Comparison of ENCODE assay signal across 13 mouse cellular contexts in the genomic region with DNA sequence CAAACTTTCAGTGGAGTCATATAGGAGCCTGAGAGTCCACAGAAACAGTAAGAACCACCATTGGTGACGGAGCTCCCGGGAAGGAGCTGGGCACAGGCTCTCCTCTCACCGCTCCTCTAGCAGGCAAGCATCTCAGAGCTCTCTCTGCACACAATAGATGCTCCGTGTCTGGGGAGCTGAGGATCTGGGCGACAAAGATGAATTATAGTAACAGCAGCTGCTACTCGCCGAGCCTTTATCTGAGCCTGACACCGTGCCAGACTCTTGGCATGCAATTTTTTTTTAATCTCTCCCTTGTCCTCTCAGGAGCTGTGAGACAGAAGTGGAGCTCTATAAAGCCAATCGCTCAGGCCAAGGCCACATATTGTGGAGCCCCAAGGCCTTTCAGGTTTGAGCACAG. TPM values are rescaled to one million over a fixed set of nuclear protein-coding genes. Genes with fewer than 3 reads are reported as not detected.
DNase-seq lines count a peak whose midpoint lies in the region.
"Had no signal": no experiment of that assay in that cellular context is flagged by ENCODE, and none has a peak within 500 bp of the region (broad histone marks: within the 10 kb centered on the region; RNA-seq: fewer than 3 reads in every experiment).

No protein-coding gene starts in this region.

- intact Hi-C loops in left cerebral cortex, postnatal 25 days (cut with DNase I), result no loop called here

- DNase-seq in left cerebral cortex, adult 18-20 months (ENCODE audit: low spot score in 2 of 2), result peak; percentile 43 to 72
- DNase-seq in left cerebral cortex, adult 11 months (ENCODE audit: low spot score), result no peak
- DNase-seq in frontal cortex, postnatal 14 days (ENCODE audit: low spot score in 2 of 2), result peak; percentile 27 to 40
- DNase-seq in left cerebral cortex, postnatal 25 days (ENCODE audit: low spot score in 2 of 2), result peak; percentile 24 to 84
- DNase-seq in right cerebral cortex, postnatal 36 days (ENCODE audit: low spot score in 2 of 2), result peak; percentile 37 to 56
- DNase-seq in T-cell, adult 2 months (ENCODE audit: low spot score), result no peak
- no peak for DNase-seq in adrenal gland, adult 2 months
- no peak for DNase-seq in adrenal gland, postnatal 36 days
- DNase-seq: kidney, adult 2 months; lung, postnatal 36 days had no signal

RNA-seq across cellular contexts. Expression of a gene that starts 42.6 kb away (rescaled TPM):
- not detected for total RNA-seq in left cerebral cortex, adult 18-20 months (2021)
- not detected for total RNA-seq in left cerebral cortex, postnatal 25 days (2021)
- not detected for total RNA-seq in adrenal gland, adult 2 months (2021)
- polyA plus RNA-seq in adrenal gland, adult 2 months (2012; rRNA removed), result 0.06 TPM in 1 of 2 replicates, not detected in the other
- not detected for total RNA-seq in adrenal gland, postnatal 36 days (2021)
- polyA plus RNA-seq: heart, embryonic 13.5 days; kidney, adult 2 months; stomach, embryonic 15.5 days had no signal

RNA-seq across cellular contexts. Expression of a gene that starts 54.8 kb away (rescaled TPM):
- not detected for total RNA-seq in left cerebral cortex, adult 18-20 months (2021)
- total RNA-seq in left cerebral cortex, postnatal 25 days (2021), result not detected
- not detected for total RNA-seq in adrenal gland, adult 2 months (2021)
- not detected in 2 replicates for polyA plus RNA-seq in adrenal gland, adult 2 months (2012; rRNA removed)
- not detected for total RNA-seq in adrenal gland, postnatal 36 days (2021)
- polyA plus RNA-seq: heart, embryonic 13.5 days; kidney, adult 2 months; limb, embryonic 13.5 days; stomach, embryonic 15.5 days had no signal

Comparison
In these comparisons a context has a peak if more than half of its experiments do, and no peak if none do; other contexts are left out.
1. DNase-seq: peak in left cerebral cortex, adult 18-20 months (2 of 2), frontal cortex, postnatal 14 days (2 of 2), left cerebral cortex, postnatal 25 days (2 of 2) and right cerebral cortex, postnatal 36 days (2 of 2); none in left cerebral cortex, adult 11 months (single experiment), T-cell, adult 2 months (single experiment), adrenal gland, adult 2 months (single experiment) and adrenal gland, postnatal 36 days (0 of 2).